Mouse (Mus musculus): Measurements from ENCODE around the gene Thada. TPM values are rescaled to one million over a fixed set of nuclear protein-coding genes. Genes with fewer than 3 reads are reported as not detected.

The Thada gene
- polyA plus RNA-seq, 1 experiment from 2014 or later = 8.9 TPM

DNA sequence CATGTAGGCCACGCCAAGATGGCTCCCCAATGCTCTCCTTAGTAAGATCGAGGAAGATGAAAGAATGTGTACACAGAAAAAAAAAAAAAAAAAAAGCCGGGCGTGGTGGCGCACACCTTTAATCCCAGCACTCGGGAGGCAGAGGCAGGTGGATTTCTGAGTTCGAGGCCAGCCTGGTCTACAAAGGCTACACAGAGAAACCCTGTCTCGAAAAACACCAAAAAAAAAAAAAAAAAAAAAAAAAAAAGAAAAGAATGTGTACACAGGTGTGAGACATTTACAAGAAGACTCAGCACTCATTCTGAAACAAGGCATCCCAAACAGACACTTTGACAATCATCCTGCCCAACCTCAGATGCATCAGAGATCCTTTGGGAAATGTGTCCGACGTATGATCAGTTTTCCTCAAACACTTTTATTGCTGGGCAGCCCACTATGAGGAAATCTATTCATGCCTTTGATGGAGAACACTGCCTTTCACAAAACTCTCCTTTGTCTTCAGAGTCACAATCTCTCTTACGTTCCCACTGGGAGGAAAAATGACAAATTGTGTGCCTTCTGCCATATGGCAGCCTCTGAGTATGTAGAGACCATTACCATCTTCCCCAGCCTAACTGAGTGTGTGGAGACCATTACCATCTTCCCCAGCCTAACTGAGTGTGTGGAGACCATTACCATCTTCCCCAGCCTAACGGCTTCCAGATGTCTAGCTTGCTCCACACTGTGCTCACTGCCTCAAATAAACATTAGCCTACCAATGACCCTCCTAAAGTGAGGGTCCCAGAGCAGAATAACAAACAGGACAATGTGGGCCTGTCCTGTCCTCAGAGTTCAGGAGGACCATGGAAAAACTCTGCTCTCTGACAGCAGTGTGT, 138.7 kb downstream of the Thada start:
- Histone ChIP-seq H3K4me2 (no peak overlapping the region), H3K9ac (ENCODE audit: low read depth, low read length) (no peak overlapping the region), H3K27ac (ENCODE audit: low read depth, low read length) (no peak overlapping the region), H3K4me3 (ENCODE audit: low read depth, low read length) (no peak overlapping the region), H3K4me1 (ENCODE audit: control insufficient read depth, insufficient read depth, low read length) (peaks cover 6% of the 10 kb centered on the region), H3K36me3 (ENCODE audit: control insufficient read depth, insufficient read depth, low read length) (no peaks in the 10 kb centered on the region), H3K9me3 (replicated peaks; ENCODE audit: control insufficient read depth, low read length) (no peaks in the 10 kb centered on the region), H3K27me3 (ENCODE audit: control insufficient read depth, insufficient read depth, low read length) (no peaks in the 10 kb centered on the region)
- WGBS (ENCODE audit: insufficient replicate concordance) = 85% methylated on average over 9 of the region's 12 CpGs
- no peak for ATAC-seq (replicated peaks; ENCODE audit: insufficient number of reproducible peaks, low FRiP score, low TSS enrichment)

DNA sequence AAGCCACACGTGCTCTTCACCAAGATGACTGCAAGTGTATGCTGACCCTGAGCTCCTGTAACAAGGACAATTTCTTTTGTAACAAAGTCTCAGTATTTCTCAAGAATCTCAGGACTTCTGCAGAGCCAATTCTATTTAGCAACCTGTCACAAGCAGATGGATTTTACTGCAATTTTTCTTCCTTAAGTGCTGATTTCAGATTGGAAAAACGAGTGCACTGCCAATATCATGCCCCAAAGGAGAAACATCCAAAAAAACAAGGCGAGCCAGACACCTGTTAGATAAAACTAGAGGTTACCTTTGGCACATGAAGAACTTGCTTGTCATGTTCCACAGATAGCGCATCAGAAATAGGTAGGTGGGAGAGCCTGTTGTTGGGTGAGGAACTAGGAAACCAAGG, 143.8 kb downstream of the Thada start:
- Histone ChIP-seq H3K9me3 (replicated peaks; ENCODE audit: control insufficient read depth, low read length) (no peaks in the 10 kb centered on the region), H3K9ac (ENCODE audit: low read depth, low read length) (no peak overlapping the region), H3K4me3 (ENCODE audit: low read depth, low read length) (no peak overlapping the region), H3K36me3 (ENCODE audit: control insufficient read depth, insufficient read depth, low read length) (no peaks in the 10 kb centered on the region), H3K27ac (ENCODE audit: low read depth, low read length) (no peak overlapping the region), H3K4me2 (no peak overlapping the region), H3K27me3 (ENCODE audit: control insufficient read depth, insufficient read depth, low read length) (no peaks in the 10 kb centered on the region), H3K4me1 (ENCODE audit: control insufficient read depth, insufficient read depth, low read length) (peaks cover 11% of the 10 kb centered on the region)
- WGBS (ENCODE audit: insufficient replicate concordance) = 82% methylated on average over 4 of the region's 4 CpGs
- no peak for ATAC-seq (replicated peaks; ENCODE audit: insufficient number of reproducible peaks, low FRiP score, low TSS enrichment)

GRCm38 (mm10) chr17:84321351-84321750, 144.7 kb downstream of the Thada start:
- Histone ChIP-seq H3K4me1 (ENCODE audit: control insufficient read depth, insufficient read depth, low read length) (peaks cover 8% of the 10 kb centered on the region), H3K27ac (ENCODE audit: low read depth, low read length) (no peak overlapping the region), H3K27me3 (ENCODE audit: control insufficient read depth, insufficient read depth, low read length) (no peaks in the 10 kb centered on the region), H3K9ac (ENCODE audit: low read depth, low read length) (no peak overlapping the region), H3K4me3 (ENCODE audit: low read depth, low read length) (no peak overlapping the region), H3K9me3 (replicated peaks; ENCODE audit: control insufficient read depth, low read length) (no peaks in the 10 kb centered on the region), H3K4me2 (no peak overlapping the region), H3K36me3 (ENCODE audit: control insufficient read depth, insufficient read depth, low read length) (no peaks in the 10 kb centered on the region)
- no peak for ATAC-seq (replicated peaks; ENCODE audit: insufficient number of reproducible peaks, low FRiP score, low TSS enrichment)
- WGBS (ENCODE audit: insufficient replicate concordance) = 84% methylated on average over 5 of the region's 5 CpGs

- Histone ChIP-seq H3K4me3 (ENCODE audit: low read depth, low read length) (no peak overlapping the region), H3K9ac (ENCODE audit: low read depth, low read length) (no peak overlapping the region), H3K27ac (ENCODE audit: low read depth, low read length) (no peak overlapping the region), H3K4me1 (ENCODE audit: control insufficient read depth, insufficient read depth, low read length) (0 out of 2 replicates have a peak, but pooled peaks cover 4% of the 10 kb centered on the region), H3K4me2 (no peak overlapping the region), H3K36me3 (ENCODE audit: control insufficient read depth, insufficient read depth, low read length) (no peaks in the 10 kb centered on the region), H3K27me3 (ENCODE audit: control insufficient read depth, insufficient read depth, low read length) (no peaks in the 10 kb centered on the region), H3K9me3 (replicated peaks; ENCODE audit: control insufficient read depth, low read length) (no peaks in the 10 kb centered on the region)
- 90% methylated on average over 1 of the region's 1 CpGs for WGBS (ENCODE audit: insufficient replicate concordance)
- ATAC-seq (replicated peaks; ENCODE audit: insufficient number of reproducible peaks, low FRiP score, low TSS enrichment) = no peak
Measured at GRCm38 (mm10) chr17:84320576-84320975, 145.4 kb downstream of the Thada start.

- Histone ChIP-seq H3K9ac (ENCODE audit: low read depth, low read length) (no peak overlapping the region), H3K36me3 (ENCODE audit: control insufficient read depth, insufficient read depth, low read length) (peaks cover 5% of the 10 kb centered on the region), H3K9me3 (replicated peaks; ENCODE audit: control insufficient read depth, low read length) (no peaks in the 10 kb centered on the region), H3K4me2 (no peak overlapping the region), H3K4me1 (ENCODE audit: control insufficient read depth, insufficient read depth, low read length) (0 out of 2 replicates have a peak, but pooled peaks cover 3% of the 10 kb centered on the region), H3K27ac (ENCODE audit: low read depth, low read length) (no peak overlapping the region), H3K27me3 (ENCODE audit: control insufficient read depth, insufficient read depth, low read length) (no peaks in the 10 kb centered on the region), H3K4me3 (ENCODE audit: low read depth, low read length) (no peak overlapping the region)
- ATAC-seq (replicated peaks; ENCODE audit: insufficient number of reproducible peaks, low FRiP score, low TSS enrichment) = no peak
- WGBS (ENCODE audit: insufficient replicate concordance) = 93% methylated on average over 7 of the region's 7 CpGs
Measured at GRCm38 (mm10) chr17:84314341-84314740, 151.7 kb downstream of the Thada start.

DNA sequence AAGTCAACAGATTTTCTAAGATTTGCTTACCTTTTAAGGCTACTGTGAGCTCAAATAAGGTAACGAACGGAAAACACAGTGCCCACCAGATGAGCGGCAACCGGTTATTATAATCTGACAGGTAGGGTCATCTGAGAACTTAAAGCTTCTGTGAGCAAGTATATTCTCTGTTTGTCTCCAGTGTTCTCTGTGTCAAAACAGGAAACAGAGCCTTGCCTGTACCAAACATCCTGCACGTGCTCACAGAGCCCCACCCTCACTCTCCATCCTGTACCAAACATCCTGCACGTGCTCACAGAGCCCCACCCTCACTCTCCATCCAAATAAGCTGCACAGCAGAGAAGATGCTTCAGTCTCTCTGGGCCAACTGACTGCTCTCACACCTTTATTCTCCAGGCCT, 152.5 kb downstream of the Thada start:
- WGBS (ENCODE audit: insufficient replicate concordance) = 79% methylated on average over 6 of the region's 6 CpGs
- ATAC-seq (replicated peaks; ENCODE audit: insufficient number of reproducible peaks, low FRiP score, low TSS enrichment) = no peak
- H3K36me3 ChIP-seq (ENCODE audit: control insufficient read depth, insufficient read depth, low read length) = peaks cover 6% of the 10 kb centered on the region

GRCm38 (mm10) chr17:84306151-84306550, 159.9 kb downstream of the Thada start:
- Histone ChIP-seq H3K9ac (ENCODE audit: low read depth, low read length) (no peak overlapping the region), H3K27me3 (ENCODE audit: control insufficient read depth, insufficient read depth, low read length) (no peaks in the 10 kb centered on the region), H3K4me1 (ENCODE audit: control insufficient read depth, insufficient read depth, low read length) (peaks cover 7% of the 10 kb centered on the region; the same call in 1 of the 2 replicates), H3K4me3 (ENCODE audit: low read depth, low read length) (no peak overlapping the region), H3K27ac (ENCODE audit: low read depth, low read length) (no peak overlapping the region), H3K4me2 (no peak overlapping the region), H3K36me3 (ENCODE audit: control insufficient read depth, insufficient read depth, low read length) (peaks cover 6% of the 10 kb centered on the region), H3K9me3 (replicated peaks; ENCODE audit: control insufficient read depth, low read length) (no peaks in the 10 kb centered on the region)
- WGBS (ENCODE audit: insufficient replicate concordance) = 75% methylated on average over 1 of the region's 1 CpGs
- no peak for ATAC-seq (replicated peaks; ENCODE audit: insufficient number of reproducible peaks, low FRiP score, low TSS enrichment)

More for the DNA sequence above, 152.5 kb downstream of the Thada start:
- H3K4me3 ChIP-seq (ENCODE audit: low read depth, low read length) = no peak overlapping the region
- no peak overlapping the region for H3K4me2 ChIP-seq
- H3K27ac ChIP-seq (ENCODE audit: low read depth, low read length) = no peak overlapping the region
- H3K27me3 ChIP-seq (ENCODE audit: control insufficient read depth, insufficient read depth, low read length) = no peaks in the 10 kb centered on the region
- no peaks in the 10 kb centered on the region for H3K9me3 ChIP-seq (replicated peaks; ENCODE audit: control insufficient read depth, low read length)
- 0 out of 2 replicates have a peak, but pooled peaks cover 3% of the 10 kb centered on the region for H3K4me1 ChIP-seq (ENCODE audit: control insufficient read depth, insufficient read depth, low read length)
- no peak overlapping the region for H3K9ac ChIP-seq (ENCODE audit: low read depth, low read length)

- peaks cover 4% of the 10 kb centered on the region; the same call in 1 of the 2 replicates for H3K4me1 ChIP-seq (ENCODE audit: control insufficient read depth, insufficient read depth, low read length)
- no peak overlapping the region for H3K4me2 ChIP-seq
- no peaks in the 10 kb centered on the region for H3K27me3 ChIP-seq (ENCODE audit: control insufficient read depth, insufficient read depth, low read length)
- no peak for ATAC-seq (replicated peaks; ENCODE audit: insufficient number of reproducible peaks, low FRiP score, low TSS enrichment)
- peaks cover 6% of the 10 kb centered on the region for H3K36me3 ChIP-seq (ENCODE audit: control insufficient read depth, insufficient read depth, low read length)
- H3K4me3 ChIP-seq (ENCODE audit: low read depth, low read length) = no peak overlapping the region
- H3K9ac ChIP-seq (ENCODE audit: low read depth, low read length) = no peak overlapping the region
- no peak overlapping the region for H3K27ac ChIP-seq (ENCODE audit: low read depth, low read length)
- WGBS (ENCODE audit: insufficient replicate concordance) = 96% methylated on average over 5 of the region's 5 CpGs
- no peaks in the 10 kb centered on the region for H3K9me3 ChIP-seq (replicated peaks; ENCODE audit: control insufficient read depth, low read length)
Measured at GRCm38 (mm10) chr17:84305074-84305473, 160.9 kb downstream of the Thada start.

GRCm38 (mm10) chr17:84304141-84304540, 161.9 kb downstream of the Thada start:
- no peaks in the 10 kb centered on the region; the same call in 1 of the 2 replicates for H3K36me3 ChIP-seq (ENCODE audit: control insufficient read depth, insufficient read depth, low read length)
- no peak overlapping the region for H3K9ac ChIP-seq (ENCODE audit: low read depth, low read length)
- H3K4me2 ChIP-seq = no peak overlapping the region
- peaks cover 4% of the 10 kb centered on the region; the same call in 1 of the 2 replicates for H3K4me1 ChIP-seq (ENCODE audit: control insufficient read depth, insufficient read depth, low read length)
- H3K27me3 ChIP-seq (ENCODE audit: control insufficient read depth, insufficient read depth, low read length) = no peaks in the 10 kb centered on the region
- H3K27ac ChIP-seq (ENCODE audit: low read depth, low read length) = no peak overlapping the region
- no peak for ATAC-seq (replicated peaks; ENCODE audit: insufficient number of reproducible peaks, low FRiP score, low TSS enrichment)
- no peaks in the 10 kb centered on the region for H3K9me3 ChIP-seq (replicated peaks; ENCODE audit: control insufficient read depth, low read length)
- WGBS (ENCODE audit: insufficient replicate concordance) = 82% methylated on average over 5 of the region's 5 CpGs
- H3K4me3 ChIP-seq (ENCODE audit: low read depth, low read length) = no peak overlapping the region
